8 mouse cellular contexts compared by ENCODE assay signal in genomic region chr3:131886470-131886869, GRCm38 (mm10).
DNase-seq lines count a peak whose midpoint lies in the region; TF ChIP-seq lines count a peak whose summit lies in the region.

No protein-coding gene starts in this region.

- H3K4me3 ChIP-seq in embryonic fibroblast, embryonic 13.5 days (ENCODE audit: insufficient read depth, low read length): no peak overlapping the region

- no peak for TF ChIP-seq POLR2A in embryonic fibroblast, embryonic 13.5 days (IDR thresholded peaks at IDR 0.05; ENCODE audit: low read depth, low read length)

- intact Hi-C loops in heart, postnatal 25 days (cut with DNase I): no loop called here

- DNase-seq in heart, adult 11 months: peak; percentile 31
- no peak for DNase-seq in heart, postnatal 25 days (ENCODE audit: low spot score)
- peak; percentile 16 for DNase-seq in urinary bladder, postnatal 14 days (ENCODE audit: low spot score)
- DNase-seq in urinary bladder, adult 18-20 months (ENCODE audit: low spot score in 2 of 2): no peak
- DNase-seq in testis, postnatal 14 days (ENCODE audit: low spot score): peak; percentile 47
- no peak for DNase-seq in spleen, adult 12 weeks (ENCODE audit: low spot score)
- no peak for DNase-seq in gastrocnemius, postnatal 25 days

- peak; percentile 52 for TF ChIP-seq CTCF in embryonic fibroblast, embryonic 13.5 days (IDR thresholded peaks at IDR 0.05; ENCODE audit: borderline replicate concordance, insufficient read depth, low read length)

- H3K27ac ChIP-seq in embryonic fibroblast, embryonic 13.5 days (ENCODE audit: insufficient read depth, low read length): no peak overlapping the region

- 0 out of 2 replicates have a peak, but pooled peaks cover 2% of the 10 kb centered on the region for H3K4me1 ChIP-seq in embryonic fibroblast, embryonic 13.5 days (ENCODE audit: control insufficient read depth, insufficient read depth, low read length)

Comparison
In these comparisons a context has a peak if more than half of its experiments do, and no peak if none do; other contexts are left out.
1. DNase-seq: peak in heart, adult 11 months (single experiment), urinary bladder, postnatal 14 days (single experiment) and testis, postnatal 14 days (single experiment); none in heart, postnatal 25 days (single experiment), urinary bladder, adult 18-20 months (0 of 2), spleen, adult 12 weeks (single experiment) and gastrocnemius, postnatal 25 days (single experiment).